Mouse (Mus musculus) cortical plate, adult 2 months (tissue): ENCODE measurements around the gene Gm10306.

Experiments used
- CTCF ChIP-seq: fragments of 200-500 bp; IDR thresholded peaks from 2 replicates; pipeline ENCODE4 v1.5.1; 2011; ENCODE audit warnings: mild to moderate bottlenecking, control low read depth, low read length; ENCODE audit not compliant: insufficient read depth; ENCODE audit errors: extremely low read depth
- POLR2A ChIP-seq: fragments of 200-500 bp; IDR thresholded peaks from 2 replicates; pipeline ENCODE4 v1.6.1; 2011; ENCODE audit warnings: mild to moderate bottlenecking, low read length, control low read depth; ENCODE audit not compliant: insufficient read depth; ENCODE audit errors: extremely low read depth

GRCm38 (mm10) chr4:94529448-94529847, 26.9 kb upstream of the Gm10306 start:
- TF ChIP-seq POLR2A (no peak), CTCF (no peak)
